Mouse (Mus musculus) gastrocnemius, adult 2 months (tissue): Measurements from ENCODE around the gene Gnao1. TPM values are rescaled to one million over a fixed set of nuclear protein-coding genes. Genes with fewer than 3 reads are reported as not detected.

Experiments used
- DNase-seq: peaks from one replicate; pipeline ENCODE4 v3.0.0; 2022
- H3K27ac ChIP-seq: fragments of 200-600 bp; 2 replicates; pipeline ENCODE4 v1.8.1; 2022; ENCODE audit warnings: mild to moderate bottlenecking
- H3K4me3 ChIP-seq: fragments of 200-600 bp; 2 replicates; pipeline ENCODE4 v1.8.1; 2022; ENCODE audit warnings: mild to moderate bottlenecking, moderate library complexity
- CTCF ChIP-seq: fragments of 200-600 bp; IDR thresholded peaks from 2 replicates; pipeline ENCODE4 v1.8.1; 2022; ENCODE audit warnings: antibody characterized with exemption, mild to moderate bottlenecking, moderate library complexity
- intact Hi-C: fragments of 180-260 bp; cut with DNase I; formaldehyde crosslinking; loops from one replicate; pipeline ENCODE4 v1.15.1; 2025
- total RNA-seq, 2 experiments: library from RNA; stranded (reverse); gene quantifications; 2 replicates each; pipeline ENCODE4 v1.2.3; 2021

The Gnao1 gene
- total RNA-seq, 2 experiments from 2014 or later = 7.5 to 7.7 TPM

DNA sequence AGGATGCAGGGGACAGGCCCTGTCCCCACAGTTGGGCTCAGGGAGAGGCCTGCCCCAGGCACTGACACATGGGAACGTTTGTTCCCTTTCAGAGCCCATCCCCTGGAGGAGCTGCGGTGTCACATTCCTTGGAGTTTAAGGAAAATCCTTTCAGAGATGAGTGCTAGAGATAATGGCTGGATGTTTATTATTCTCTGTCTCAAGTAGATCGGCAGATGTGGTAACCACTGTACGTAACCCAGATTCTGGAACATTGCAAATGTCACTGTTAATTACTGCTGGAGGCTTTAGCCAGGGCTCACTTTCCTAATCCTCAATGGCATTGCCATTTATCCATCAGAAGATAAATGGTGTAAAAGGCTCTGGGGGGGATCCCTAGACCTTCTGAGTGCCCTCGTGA is 44.9 kb downstream of the Gnao1 start:
- TF ChIP-seq CTCF = no peak
- no peak for DNase-seq
- peak overlapping the region; percentile 43; the same call in 1 of the 2 replicates for H3K27ac ChIP-seq
- intact Hi-C loops = no loop called here
- H3K4me3 ChIP-seq = no peak overlapping the region

DNA sequence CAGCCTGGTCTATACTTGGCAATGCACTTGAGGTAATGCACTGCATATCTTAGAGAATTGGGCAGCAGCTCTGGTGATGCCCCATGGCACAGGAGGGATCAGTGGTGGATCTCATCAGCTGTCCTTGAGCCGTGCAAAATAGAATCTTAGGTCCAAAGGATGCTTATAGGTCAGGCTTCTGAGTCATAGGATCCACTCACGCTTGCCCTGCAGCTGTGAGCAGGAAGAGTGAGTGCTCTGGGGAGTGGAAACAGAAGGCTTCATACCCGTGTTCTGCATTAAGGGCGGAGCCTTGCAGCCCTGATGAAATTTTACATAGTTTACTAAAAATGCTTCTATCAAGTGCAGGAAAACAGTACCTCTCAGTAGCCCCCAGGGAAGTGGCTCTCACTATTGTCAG is 45.5 kb downstream of the Gnao1 start:
- no peak for DNase-seq
- H3K27ac ChIP-seq = peak overlapping the region; percentile 43; the same call in 1 of the 2 replicates
- no peak for TF ChIP-seq CTCF
- intact Hi-C loops = no loop called here
- no peak overlapping the region for H3K4me3 ChIP-seq

GRCm38 (mm10) chr8:93857144-93857543 is 47.4 kb downstream of the Gnao1 start:
- no peak for TF ChIP-seq CTCF
- no peak overlapping the region for H3K27ac ChIP-seq
- intact Hi-C loops = no loop called here
- no peak for DNase-seq
- no peak overlapping the region for H3K4me3 ChIP-seq

DNA sequence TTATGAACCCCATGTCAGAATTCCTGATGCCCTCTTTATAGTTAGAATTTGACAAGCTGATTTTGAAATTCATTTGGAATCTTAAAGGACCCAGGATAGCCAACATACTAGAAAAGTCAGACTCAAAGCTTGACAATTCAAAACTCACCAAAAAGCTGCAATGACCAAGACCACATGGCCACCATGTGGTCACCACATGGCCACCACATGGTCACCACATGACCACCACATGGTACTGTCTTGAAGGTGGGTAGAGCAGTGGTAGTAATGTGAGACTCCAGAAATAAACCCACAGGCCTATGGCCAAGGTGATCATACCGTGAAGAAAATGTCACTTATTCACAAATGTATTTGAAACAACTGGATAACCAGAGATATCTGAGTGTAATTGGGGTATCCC is 48.5 kb downstream of the Gnao1 start:
- Histone ChIP-seq H3K27ac (no peak overlapping the region), H3K4me3 (no peak overlapping the region)
- no peak for DNase-seq
- no peak for TF ChIP-seq CTCF
- intact Hi-C loops = no loop called here

- no peak overlapping the region for H3K4me3 ChIP-seq
- intact Hi-C loops = no loop called here
- DNase-seq = no peak
- H3K27ac ChIP-seq = no peak overlapping the region
- no peak for TF ChIP-seq CTCF
These were observed 50.3 kb downstream of the Gnao1 start for GRCm38 (mm10) chr8:93860020-93860419.

- Histone ChIP-seq H3K27ac (no peak overlapping the region), H3K4me3 (no peak overlapping the region)
- intact Hi-C loops = no loop called here
- TF ChIP-seq CTCF = no peak
- DNase-seq = no peak
These were observed 54.3 kb downstream of the Gnao1 start for GRCm38 (mm10) chr8:93864064-93864463.

DNA sequence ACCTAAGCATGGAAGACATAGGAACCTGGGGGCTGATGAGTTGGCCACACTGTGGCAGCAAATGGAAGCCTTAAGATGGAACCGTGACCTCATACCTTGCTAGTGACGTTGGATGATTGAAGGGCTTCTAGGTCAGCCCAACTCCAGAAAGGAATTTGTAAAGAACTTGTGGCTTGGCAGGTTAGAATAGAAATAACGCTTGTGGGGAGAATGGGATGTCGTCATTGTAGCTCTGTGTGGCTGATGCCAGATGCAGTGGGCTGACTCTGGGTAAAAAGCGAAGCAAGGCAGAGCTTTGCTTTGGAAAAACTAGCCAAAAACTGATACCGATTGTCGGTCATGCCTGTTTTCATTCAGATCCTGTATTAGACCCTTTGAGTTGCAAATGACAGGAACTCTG is 56.5 kb downstream of the Gnao1 start:
- Histone ChIP-seq H3K4me3 (no peak overlapping the region), H3K27ac (no peak overlapping the region)
- no peak for TF ChIP-seq CTCF
- intact Hi-C loops = no loop called here
- no peak for DNase-seq

DNA sequence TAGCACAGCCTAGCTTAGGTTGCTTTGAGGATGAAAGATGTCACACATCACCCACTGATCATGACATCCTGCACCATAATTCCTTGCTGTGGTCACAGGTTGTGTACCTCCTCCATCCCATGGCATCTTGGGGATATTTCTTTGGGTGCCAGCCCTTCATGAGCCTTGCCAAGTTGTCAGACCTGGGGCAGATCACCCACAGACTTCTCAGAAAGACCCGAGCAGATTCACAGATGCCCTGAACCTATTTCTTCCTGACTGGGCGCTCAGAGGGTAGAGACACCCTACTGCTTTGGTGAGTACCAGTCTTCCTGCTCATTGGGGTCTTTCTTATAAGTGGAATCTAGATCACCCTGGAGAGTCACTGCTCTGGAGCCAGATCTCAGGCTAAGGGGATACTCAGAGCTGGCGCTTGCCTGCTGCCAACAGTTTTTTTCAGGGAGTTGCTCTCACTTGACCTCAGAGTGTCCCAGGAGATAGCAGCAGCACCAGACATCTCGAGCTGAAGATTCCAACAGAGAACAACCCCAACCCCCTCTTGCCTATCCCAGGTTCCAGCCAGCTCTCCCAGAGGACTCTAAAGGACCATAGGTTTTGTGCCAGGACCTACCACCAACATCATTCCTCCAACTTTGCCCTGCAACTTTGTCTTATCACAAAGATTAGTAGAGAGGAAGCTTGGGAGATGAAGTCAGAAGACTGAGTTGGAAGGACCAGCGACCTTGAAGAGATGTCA is 58.9 kb downstream of the Gnao1 start:
- intact Hi-C loops = no loop called here
- H3K4me3 ChIP-seq = no peak overlapping the region

DNA sequence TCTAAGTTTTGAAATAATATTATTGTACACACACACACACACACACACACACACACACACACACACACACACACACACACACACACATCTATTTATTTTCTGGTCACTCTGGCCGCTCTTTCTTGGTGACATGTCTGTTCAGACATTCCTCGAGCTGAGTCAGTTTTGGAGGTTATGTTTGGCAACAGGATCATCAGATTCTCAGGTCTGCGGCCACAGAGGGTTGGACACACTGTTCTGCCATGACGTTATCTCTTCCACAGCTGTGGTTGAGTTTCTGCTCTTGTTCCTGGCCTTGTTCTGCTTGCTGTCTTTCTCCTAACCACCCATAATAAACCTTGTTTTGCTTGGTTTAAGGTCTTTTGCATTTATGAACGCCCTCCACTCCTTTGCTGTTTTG is 61.5 kb downstream of the Gnao1 start:
- Histone ChIP-seq H3K4me3 (no peak overlapping the region), H3K27ac (peak overlapping the region; percentile 43; the same call in 1 of the 2 replicates)
- intact Hi-C loops = no loop called here
- no peak for TF ChIP-seq CTCF
- peak; percentile 33 for DNase-seq

More for the DNA sequence above, 58.9 kb downstream of the Gnao1 start:
- no peak for DNase-seq
- no peak for TF ChIP-seq CTCF
- no peak overlapping the region for H3K27ac ChIP-seq

- intact Hi-C loops = no loop called here
- TF ChIP-seq CTCF = no peak
- Histone ChIP-seq H3K27ac (no peak overlapping the region), H3K4me3 (no peak overlapping the region)
- DNase-seq = no peak
These were observed 68.6 kb downstream of the Gnao1 start for GRCm38 (mm10) chr8:93878396-93878795.

DNA sequence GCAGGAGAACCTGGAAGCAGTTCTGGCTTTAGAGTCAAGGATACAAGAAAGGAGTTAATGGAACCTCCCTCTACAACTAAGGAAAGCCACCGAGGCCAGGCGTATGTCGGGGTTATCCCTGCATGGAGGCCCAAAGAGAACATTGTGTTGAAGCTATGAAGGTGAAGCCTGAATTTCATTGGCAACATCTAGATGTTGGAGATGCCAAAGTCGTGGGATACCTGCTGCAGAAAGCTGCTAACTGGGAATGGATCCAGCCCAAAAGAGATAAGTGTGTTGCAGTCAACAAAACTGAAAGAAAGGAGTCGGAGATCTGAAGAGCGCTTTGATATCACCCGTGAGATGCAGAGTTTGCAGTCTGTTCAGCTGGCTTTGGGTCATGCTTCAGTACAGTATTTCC is 70.2 kb downstream of the Gnao1 start:
- Histone ChIP-seq H3K4me3 (no peak overlapping the region), H3K27ac (no peak overlapping the region)
- TF ChIP-seq CTCF = no peak
- no peak for DNase-seq
- intact Hi-C loops = no loop called here

- Histone ChIP-seq H3K4me3 (no peak overlapping the region), H3K27ac (no peak overlapping the region)
- intact Hi-C loops = no loop called here
- no peak for TF ChIP-seq CTCF
- DNase-seq = no peak
These were observed 71.6 kb downstream of the Gnao1 start for GRCm38 (mm10) chr8:93881381-93881780.

DNA sequence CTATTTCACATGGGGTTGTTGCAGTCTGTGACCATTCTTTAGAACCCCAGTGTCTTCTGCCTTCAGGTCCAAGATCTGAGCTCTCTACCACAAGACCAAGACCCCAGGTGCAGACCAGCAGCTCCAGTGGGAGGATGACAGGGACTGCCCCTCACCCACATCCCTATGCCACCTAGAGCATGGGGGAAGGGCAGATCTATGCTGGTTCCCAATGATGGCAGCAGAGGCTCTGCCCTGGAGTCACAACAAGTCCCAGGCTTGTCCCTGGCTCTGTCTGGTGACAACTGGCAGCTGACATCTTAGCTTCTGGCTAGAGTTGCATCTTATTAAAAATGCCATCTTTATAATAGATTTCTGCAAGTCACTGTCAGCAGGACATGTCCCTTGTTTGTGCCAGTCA is 73.5 kb downstream of the Gnao1 start:
- DNase-seq = no peak
- TF ChIP-seq CTCF = no peak
- Histone ChIP-seq H3K27ac (no peak overlapping the region), H3K4me3 (no peak overlapping the region)
- intact Hi-C loops = no loop called here

GRCm38 (mm10) chr8:93883771-93884170 is 74.0 kb downstream of the Gnao1 start:
- no peak for DNase-seq
- intact Hi-C loops = no loop called here

More at GRCm38 (mm10) chr8:93883771-93884170, 74.0 kb downstream of the Gnao1 start:
- H3K4me3 ChIP-seq = no peak overlapping the region
- no peak for TF ChIP-seq CTCF
- H3K27ac ChIP-seq = no peak overlapping the region
